Mouse (Mus musculus) forebrain, embryonic 14.5 days (tissue): ENCODE data around the gene Otud7a. TPM values are rescaled to one million over a fixed set of nuclear protein-coding genes. Genes with fewer than 3 reads are reported as not detected.

Experiments used
- ATAC-seq: fragments of 200-750 bp; cut with Nextera tagmentation; 2 replicates; pipeline ENCODE4 v1.8.0; 2017; ENCODE audit warnings: mild to moderate bottlenecking, moderate library complexity
- DNase-seq: peaks from one replicate; pipeline ENCODE4 v3.0.0-alpha.2; 2015; ENCODE audit warnings: low spot score
- H3K27ac ChIP-seq: fragments of 300-500 bp; sonication (generic); 2 replicates; pipeline ENCODE4 v1.5.1; 2014; ENCODE audit warnings: low read depth, mild to moderate bottlenecking, control low read depth, low read length, moderate library complexity
- H3K27me3 ChIP-seq: fragments of 300-500 bp; sonication (generic); replicated peaks from 2 replicates; pipeline ENCODE4 v1.6.1; 2014; ENCODE audit warnings: low read length, control low read depth, mixed read lengths; ENCODE audit not compliant: control insufficient read depth, insufficient read depth
- H3K36me3 ChIP-seq: fragments of 300-500 bp; sonication (generic); 2 replicates; pipeline ENCODE4 v1.6.1; 2014; ENCODE audit warnings: low read length, control low read depth; ENCODE audit not compliant: control insufficient read depth, insufficient read depth
- H3K4me1 ChIP-seq: fragments of 300-500 bp; sonication (generic); 2 replicates; pipeline ENCODE4 v1.6.1; 2014; ENCODE audit warnings: antibody characterized with exemption, low read length, control low read depth; ENCODE audit not compliant: control insufficient read depth, insufficient read depth
- H3K4me2 ChIP-seq: fragments of 300-500 bp; sonication (generic); 2 replicates; pipeline ENCODE4 v1.6.1; 2014; ENCODE audit warnings: mild to moderate bottlenecking, control low read depth, low read length
- H3K4me3 ChIP-seq: fragments of 300-500 bp; sonication (generic); 2 replicates; pipeline ENCODE4 v1.5.1; 2014; ENCODE audit warnings: low read depth, low read length, control low read depth
- H3K9ac ChIP-seq: fragments of 300-500 bp; sonication (generic); 2 replicates; pipeline ENCODE4 v1.6.1; 2014; ENCODE audit warnings: mild to moderate bottlenecking, low read length, control low read depth, moderate library complexity
- H3K9me3 ChIP-seq: fragments of 300-500 bp; sonication (generic); replicated peaks from 2 replicates; pipeline ENCODE4 v1.6.1; 2016; ENCODE audit warnings: low read length, control low read depth, mixed read lengths; ENCODE audit not compliant: control insufficient read depth
- WGBS: fragments of 180-500 bp; shearing (Covaris S2); extraction: QIAGEN DNeasy Blood & Tissue Kit; methylation state at CpG from one replicate; pipeline ENCODE4 v1.1.7; 2014; 5-methylcytosine and 5-hydroxymethylcytosine counted together
- polyA plus RNA-seq: library from polyadenylated mRNA; unstranded; fragments of >200 nt; fragmentation: Nextera tagmentation; extraction: Ambion mirVana; gene quantifications from 2 replicates; pipeline ENCODE4 v1.2.1, GENCODE M21; 2014

Otud7a gene
- polyA plus RNA-seq, result 2.0 and 2.6 TPM in 2 replicates

GRCm38 (mm10) chr7:63444484-63445345, at the start of gene Otud7a:
TSS of gene Otud7a (plus strand) at chr7:63444751.
- under 1% methylated on average over 86 of the region's 123 CpGs for WGBS
- H3K27me3 ChIP-seq, result no peaks in the 10 kb centered on the region
- H3K36me3 ChIP-seq, result no peaks in the 10 kb centered on the region
- H3K4me3 ChIP-seq, result peak within 1 kb of the TSS; percentile 69
- peak within 1 kb of the TSS; percentile 68; the same call in 1 of the 2 replicates for H3K27ac ChIP-seq
- H3K9me3 ChIP-seq, result no peaks in the 10 kb centered on the region
- ATAC-seq (peak; percentile 95), DNase-seq (peak; percentile 92)
- peak within 1 kb of the TSS; percentile 88 for H3K4me2 ChIP-seq
- H3K4me1 ChIP-seq, result peaks cover 3% of the 10 kb centered on the region; the same call in 1 of the 2 replicates
- H3K9ac ChIP-seq, result peak within 1 kb of the TSS; percentile 80

DNA sequence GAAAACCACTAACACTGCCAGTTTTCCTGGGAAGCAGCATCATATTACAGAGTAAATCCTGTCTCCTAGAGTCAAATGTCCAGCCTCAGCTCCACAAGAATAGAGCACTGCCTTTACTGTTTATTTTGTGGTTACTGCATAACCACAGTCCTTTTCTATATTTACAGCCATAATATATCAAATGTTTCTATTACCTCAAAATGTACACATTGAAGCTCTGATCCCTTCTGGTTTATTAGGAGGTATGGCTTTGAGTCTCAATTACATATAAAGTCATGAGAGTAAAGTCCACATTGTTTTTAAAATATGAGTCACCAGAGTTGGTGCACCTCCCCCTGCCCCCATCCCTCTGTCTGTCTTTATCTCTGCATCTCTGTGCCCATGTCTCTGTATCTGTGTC, 38.6 kb upstream of the Otud7a start:
- DNase-seq (no peak), ATAC-seq (no peak)
- H3K27me3 ChIP-seq, result no peaks in the 10 kb centered on the region
- no peaks in the 10 kb centered on the region for H3K9me3 ChIP-seq
- H3K4me1 ChIP-seq, result no peaks in the 10 kb centered on the region
- H3K36me3 ChIP-seq, result no peaks in the 10 kb centered on the region
- no peak overlapping the region for H3K27ac ChIP-seq
- H3K9ac ChIP-seq, result no peak overlapping the region
- H3K4me2 ChIP-seq, result no peak overlapping the region
- H3K4me3 ChIP-seq, result no peak overlapping the region

GRCm38 (mm10) chr7:63445346-63445700, 772 bp downstream of the Otud7a start:
- no peak overlapping the region for H3K27ac ChIP-seq
- WGBS, result 16% methylated on average over 10 of the region's 10 CpGs
- H3K4me3 ChIP-seq, result peak overlapping the region; percentile 69
- peaks cover 3% of the 10 kb centered on the region; the same call in 1 of the 2 replicates for H3K4me1 ChIP-seq
- H3K9me3 ChIP-seq, result no peaks in the 10 kb centered on the region
- ATAC-seq (peak; percentile 5; the same call in 1 of the 2 replicates), DNase-seq (peak; percentile 21)
- H3K27me3 ChIP-seq, result no peaks in the 10 kb centered on the region
- H3K4me2 ChIP-seq, result peak overlapping the region; percentile 88
- peak overlapping the region; percentile 80 for H3K9ac ChIP-seq
- no peaks in the 10 kb centered on the region for H3K36me3 ChIP-seq

DNA sequence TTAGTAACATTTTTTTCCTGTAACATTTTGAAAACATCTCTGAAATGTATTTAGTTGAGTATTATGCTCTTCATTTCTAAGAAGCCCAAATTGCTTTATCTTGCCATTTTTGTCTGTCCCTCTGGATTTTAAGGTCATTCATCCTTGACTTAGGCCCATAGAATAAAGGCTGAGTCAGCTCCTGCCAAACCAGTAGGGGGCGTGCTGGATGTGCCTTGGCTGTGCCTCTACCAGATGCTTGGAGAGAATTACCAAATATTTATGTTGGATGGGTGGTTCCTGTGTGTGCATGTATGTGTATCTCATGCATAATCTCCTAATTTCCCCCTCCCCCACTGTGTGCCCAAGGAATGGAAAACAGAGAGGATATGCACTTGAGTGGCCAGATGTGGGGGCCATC, 2.4 kb downstream of the Otud7a start:
- DNase-seq (no peak), ATAC-seq (no peak)
- WGBS, result 47% methylated on average over 1 of the region's 1 CpGs

GRCm38 (mm10) chr7:63455228-63455627, 10.7 kb downstream of the Otud7a start:
- Histone ChIP-seq H3K27ac (no peak overlapping the region), H3K4me1 (no peaks in the 10 kb centered on the region), H3K4me3 (no peak overlapping the region), H3K36me3 (no peaks in the 10 kb centered on the region), H3K27me3 (no peaks in the 10 kb centered on the region), H3K9ac (no peak overlapping the region), H3K9me3 (no peaks in the 10 kb centered on the region), H3K4me2 (no peak overlapping the region)
- DNase-seq (no peak), ATAC-seq (no peak)
- WGBS, result 83% methylated on average over 3 of the region's 3 CpGs

More for the DNA sequence above, 2.4 kb downstream of the Otud7a start:
- Histone ChIP-seq H3K9me3 (no peaks in the 10 kb centered on the region), H3K4me2 (no peak overlapping the region), H3K27me3 (no peaks in the 10 kb centered on the region), H3K4me3 (no peak overlapping the region), H3K9ac (no peak overlapping the region), H3K4me1 (peaks cover 3% of the 10 kb centered on the region; the same call in 1 of the 2 replicates), H3K27ac (no peak overlapping the region), H3K36me3 (no peaks in the 10 kb centered on the region)

- H3K27ac ChIP-seq, result no peak overlapping the region
- no peaks in the 10 kb centered on the region for H3K27me3 ChIP-seq
- H3K9ac ChIP-seq, result no peak overlapping the region
- H3K9me3 ChIP-seq, result no peaks in the 10 kb centered on the region
- DNase-seq (no peak), ATAC-seq (no peak)
- no peak overlapping the region for H3K4me3 ChIP-seq
- H3K4me1 ChIP-seq, result no peaks in the 10 kb centered on the region
- no peak overlapping the region for H3K4me2 ChIP-seq
- H3K36me3 ChIP-seq, result no peaks in the 10 kb centered on the region
- WGBS, result 77% methylated on average over 2 of the region's 2 CpGs
Observed at GRCm38 (mm10) chr7:63462234-63462633, 17.7 kb downstream of the Otud7a start.

DNA sequence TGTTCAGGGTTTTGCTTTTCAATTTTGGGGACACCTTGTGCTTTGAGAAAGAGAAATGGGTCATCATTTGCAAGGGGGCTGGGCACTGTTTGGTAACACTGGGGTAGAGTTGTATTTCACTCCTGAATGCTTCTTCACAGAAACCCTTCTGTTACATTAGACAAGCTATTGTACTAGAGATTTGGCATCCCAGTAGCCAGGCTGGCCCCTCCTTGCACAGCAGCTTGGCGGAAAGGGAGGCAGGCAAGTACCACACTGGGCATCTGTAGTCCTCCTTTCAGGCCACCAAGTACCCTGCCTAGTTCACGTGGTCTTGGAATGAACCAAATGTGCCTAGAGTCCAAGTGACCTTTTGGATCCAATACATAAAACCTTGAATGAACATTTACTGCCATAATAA, 18.1 kb downstream of the Otud7a start:
- Histone ChIP-seq H3K9me3 (no peaks in the 10 kb centered on the region), H3K4me1 (no peaks in the 10 kb centered on the region), H3K36me3 (no peaks in the 10 kb centered on the region), H3K27ac (no peak overlapping the region), H3K9ac (no peak overlapping the region), H3K4me2 (no peak overlapping the region), H3K27me3 (no peaks in the 10 kb centered on the region), H3K4me3 (no peak overlapping the region)
- WGBS, result 79% methylated on average over 2 of the region's 2 CpGs
- ATAC-seq (no peak), DNase-seq (no peak)

DNA sequence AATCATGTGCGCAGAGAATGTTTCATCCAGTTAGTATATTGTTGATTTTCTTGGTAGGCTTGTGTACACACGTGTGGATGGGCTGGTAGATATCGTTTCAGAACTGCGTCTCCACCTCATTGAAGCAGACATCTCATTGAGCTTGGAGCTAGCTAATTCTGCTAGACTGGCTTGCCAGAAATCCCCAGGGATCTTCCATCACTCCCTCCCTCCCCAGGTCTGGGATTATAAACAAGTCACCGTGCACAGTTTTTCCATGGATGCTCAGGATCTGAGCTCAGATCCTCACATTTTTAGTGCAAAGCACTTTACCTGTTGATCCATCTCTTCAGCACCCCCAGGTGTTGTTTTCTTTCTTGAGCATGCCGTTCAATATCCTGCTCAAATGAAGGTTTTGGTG, 22.2 kb downstream of the Otud7a start:
- Histone ChIP-seq H3K4me2 (no peak overlapping the region), H3K9ac (no peak overlapping the region), H3K27me3 (no peaks in the 10 kb centered on the region), H3K36me3 (no peaks in the 10 kb centered on the region), H3K4me1 (no peaks in the 10 kb centered on the region), H3K9me3 (no peaks in the 10 kb centered on the region), H3K4me3 (no peak overlapping the region), H3K27ac (no peak overlapping the region)
- DNase-seq (no peak), ATAC-seq (no peak)
- WGBS, result 93% methylated on average over 6 of the region's 6 CpGs

- H3K4me1 ChIP-seq, result no peaks in the 10 kb centered on the region
- DNase-seq (no peak), ATAC-seq (no peak)
- H3K27ac ChIP-seq, result no peak overlapping the region
- H3K4me3 ChIP-seq, result no peak overlapping the region
- no peaks in the 10 kb centered on the region for H3K36me3 ChIP-seq
- no peak overlapping the region for H3K4me2 ChIP-seq
- no peak overlapping the region for H3K9ac ChIP-seq
- no peaks in the 10 kb centered on the region for H3K9me3 ChIP-seq
- 82% methylated on average over 3 of the region's 3 CpGs for WGBS
- no peaks in the 10 kb centered on the region for H3K27me3 ChIP-seq
Observed at GRCm38 (mm10) chr7:63468258-63468657, 23.7 kb downstream of the Otud7a start.
